Mouse (Mus musculus) embryonic facial prominence, embryonic 10.5 days (tissue): ENCODE measurements around the gene Adcy7. TPM values are rescaled to one million over a fixed set of nuclear protein-coding genes. Genes with fewer than 3 reads are reported as not detected.

Experiments used
- DNase-seq: peaks from one replicate; pipeline ENCODE4 v3.0.0-alpha.2; 2017; ENCODE audit warnings: low spot score
- H3K27ac ChIP-seq: fragments of 300-500 bp; sonication (generic); replicated peaks from 2 replicates; pipeline ENCODE4 v1.5.1; 2016; ENCODE audit warnings: mild to moderate bottlenecking
- H3K27me3 ChIP-seq: fragments of 300-500 bp; sonication (generic); replicated peaks from 2 replicates; pipeline ENCODE4 v1.6.1; 2016; ENCODE audit warnings: low read depth, mild to moderate bottlenecking; ENCODE audit not compliant: poor library complexity, severe bottlenecking
- H3K36me3 ChIP-seq: fragments of 300-500 bp; sonication (generic); replicated peaks from 2 replicates; pipeline ENCODE4 v1.6.1; 2016; ENCODE audit warnings: mild to moderate bottlenecking, moderate library complexity
- H3K4me1 ChIP-seq: fragments of 300-500 bp; sonication (generic); 2 replicates; pipeline ENCODE4 v1.6.1; 2016
- H3K4me3 ChIP-seq: fragments of 300-500 bp; sonication (generic); 2 replicates; pipeline ENCODE4 v1.5.1; 2016; ENCODE audit warnings: mild to moderate bottlenecking, moderate library complexity
- H3K9me3 ChIP-seq: fragments of 300-500 bp; sonication (generic); 2 replicates; pipeline ENCODE4 v1.6.1; 2016; ENCODE audit warnings: mild to moderate bottlenecking
- WGBS: fragments of 180-500 bp; shearing (Covaris S2); methylation state at CpG from one replicate; pipeline ENCODE4 v1.1.7; 2016; 5-methylcytosine and 5-hydroxymethylcytosine counted together
- polyA plus RNA-seq: library from polyadenylated mRNA; unstranded; fragments of >200 nt; fragmentation: Nextera tagmentation; extraction: Ambion mirVana; gene quantifications from 2 replicates; pipeline ENCODE4 v1.2.1, GENCODE M21; 2016

Adcy7 gene
- polyA plus RNA-seq, 1 experiment from 2014 or later = 2.6 TPM

DNA sequence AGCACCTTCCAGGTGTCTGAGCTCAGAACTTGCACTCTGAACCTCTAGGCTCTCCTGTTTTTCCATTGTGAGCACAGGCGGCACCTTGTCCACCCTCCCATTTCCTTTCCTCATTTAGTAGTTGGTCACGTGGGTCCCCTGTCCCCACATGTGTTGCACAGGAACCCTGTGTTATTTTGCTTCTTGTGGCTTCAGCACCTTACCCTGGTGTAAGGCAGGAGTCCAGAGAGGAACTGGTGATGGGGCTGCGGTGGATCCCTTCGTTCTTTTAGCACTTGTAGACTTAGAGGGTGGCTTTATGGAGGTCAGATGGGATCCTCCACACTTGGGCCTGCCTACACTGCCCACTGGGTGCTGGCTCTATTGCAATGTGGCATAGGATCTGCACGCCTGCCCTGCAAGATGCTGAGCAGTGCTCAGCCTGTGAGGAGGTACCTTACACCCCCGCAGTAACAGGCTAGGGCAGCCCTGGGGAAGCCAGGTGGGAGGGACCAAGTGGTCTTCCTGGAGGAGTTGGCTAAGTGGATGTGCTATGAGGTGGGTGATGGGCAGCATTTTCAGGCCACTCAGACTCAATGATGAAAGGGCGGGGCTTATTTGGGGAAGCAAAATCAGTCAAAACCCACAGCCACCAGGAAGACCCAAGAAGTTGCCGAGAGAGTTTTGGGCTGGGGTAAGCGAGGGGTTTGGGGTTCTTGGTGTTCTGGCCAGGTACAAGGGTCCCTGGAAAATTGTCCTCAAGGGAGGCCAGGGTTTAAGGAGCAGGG, 21.6 kb downstream of the Adcy7 start:
- WGBS = 90% methylated on average over 9 of the region's 9 CpGs
- Histone ChIP-seq H3K27me3 (no peaks in the 10 kb centered on the region), H3K4me3 (no peak overlapping the region), H3K36me3 (no peaks in the 10 kb centered on the region), H3K27ac (no peak overlapping the region), H3K9me3 (no peaks in the 10 kb centered on the region), H3K4me1 (peaks cover 3% of the 10 kb centered on the region)
- no peak for DNase-seq

DNA sequence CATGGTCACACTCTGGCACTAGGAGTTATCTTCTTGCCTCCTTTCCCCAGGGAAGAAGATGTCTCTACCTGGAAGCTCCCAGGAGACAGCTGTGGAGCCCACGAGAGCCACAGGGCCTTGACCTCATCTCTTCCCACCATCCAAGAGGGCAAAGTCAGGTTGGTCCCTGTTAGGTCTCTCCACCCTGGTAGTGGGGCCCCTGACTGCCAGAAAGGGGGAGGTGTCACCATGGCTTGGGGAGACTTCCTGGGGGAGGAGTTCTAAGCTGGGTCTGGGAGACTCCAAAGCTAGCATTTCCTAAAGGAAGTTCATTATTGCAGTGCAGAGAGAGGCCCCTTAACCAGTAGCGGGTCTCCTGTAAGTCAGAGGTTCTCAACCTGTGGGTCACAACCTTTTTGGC, 22.8 kb downstream of the Adcy7 start:
- no peak overlapping the region for H3K27ac ChIP-seq
- no peaks in the 10 kb centered on the region for H3K36me3 ChIP-seq
- DNase-seq = no peak
- H3K27me3 ChIP-seq = peaks cover 5% of the 10 kb centered on the region; the same call in 1 of the 2 replicates
- 84% methylated on average over 2 of the region's 2 CpGs for WGBS
- no peak overlapping the region for H3K4me3 ChIP-seq
- H3K9me3 ChIP-seq = no peaks in the 10 kb centered on the region
- peaks cover 4% of the 10 kb centered on the region for H3K4me1 ChIP-seq

DNA sequence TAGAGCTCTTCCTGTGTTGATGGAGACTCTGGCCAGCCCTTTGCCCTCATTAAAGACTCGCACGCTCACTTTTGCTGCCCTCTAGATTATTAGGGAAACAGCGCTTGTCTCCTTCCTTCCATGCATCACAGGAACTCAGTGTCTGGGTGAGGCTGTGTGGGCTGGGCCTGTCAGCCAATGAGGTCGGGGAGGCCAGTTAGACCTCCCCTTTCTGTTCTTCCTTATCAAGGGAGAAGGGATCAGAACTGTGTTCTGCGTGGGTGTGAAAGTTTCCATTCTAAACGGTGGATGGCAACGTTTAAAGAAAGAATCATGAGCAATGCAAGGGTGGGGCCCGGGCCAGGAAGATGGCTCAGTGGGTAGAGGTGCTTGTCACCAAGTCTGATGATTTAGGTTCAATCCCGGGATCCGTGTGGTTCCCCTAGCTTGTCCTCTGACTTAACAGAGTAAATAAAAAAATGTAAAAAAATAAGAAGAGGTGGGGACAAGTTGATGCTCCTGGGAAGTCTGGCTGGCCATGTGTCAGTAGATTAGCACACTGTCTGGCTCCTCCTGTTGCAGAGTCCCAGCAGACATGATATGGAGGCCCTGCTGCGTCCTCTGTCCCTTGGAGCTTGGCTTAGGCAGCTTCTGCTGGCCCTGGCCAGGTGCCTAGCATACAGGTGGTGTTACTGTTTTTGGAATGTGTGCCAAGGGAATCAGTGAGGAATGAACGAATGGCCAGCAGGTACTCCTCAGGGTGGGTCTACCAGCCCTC, 26.0 kb downstream of the Adcy7 start:
- no peaks in the 10 kb centered on the region for H3K36me3 ChIP-seq
- peaks cover 5% of the 10 kb centered on the region; the same call in 1 of the 2 replicates for H3K27me3 ChIP-seq
- H3K4me3 ChIP-seq = no peak overlapping the region
- WGBS = 62% methylated on average over 12 of the region's 12 CpGs
- H3K27ac ChIP-seq = no peak overlapping the region
- H3K9me3 ChIP-seq = no peaks in the 10 kb centered on the region
- no peak for DNase-seq
- H3K4me1 ChIP-seq = peaks cover 25% of the 10 kb centered on the region

DNA sequence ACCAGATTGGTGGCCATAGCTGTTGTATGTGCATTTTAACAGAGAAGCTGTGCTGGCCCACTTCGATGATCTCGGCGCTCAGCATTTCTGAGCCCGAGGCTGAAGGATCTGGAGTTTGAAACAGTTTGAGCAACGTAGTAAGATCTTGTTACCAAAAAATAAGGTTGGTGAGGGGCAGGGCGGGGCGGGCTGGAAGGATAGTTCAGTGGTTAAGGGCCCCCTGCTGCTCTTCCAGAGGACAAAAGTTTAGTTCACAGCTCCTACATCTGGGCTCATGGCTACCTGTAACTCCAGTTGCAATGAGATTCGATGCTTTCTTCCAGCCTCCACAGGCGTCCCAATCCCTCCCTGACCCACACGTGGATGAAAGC, 26.5 kb downstream of the Adcy7 start:
- Histone ChIP-seq H3K27ac (no peak overlapping the region), H3K27me3 (peaks cover 5% of the 10 kb centered on the region; the same call in 1 of the 2 replicates), H3K9me3 (no peaks in the 10 kb centered on the region), H3K36me3 (no peaks in the 10 kb centered on the region), H3K4me3 (no peak overlapping the region), H3K4me1 (peaks cover 25% of the 10 kb centered on the region)
- WGBS = 89% methylated on average over 10 of the region's 10 CpGs
- DNase-seq = no peak

DNA sequence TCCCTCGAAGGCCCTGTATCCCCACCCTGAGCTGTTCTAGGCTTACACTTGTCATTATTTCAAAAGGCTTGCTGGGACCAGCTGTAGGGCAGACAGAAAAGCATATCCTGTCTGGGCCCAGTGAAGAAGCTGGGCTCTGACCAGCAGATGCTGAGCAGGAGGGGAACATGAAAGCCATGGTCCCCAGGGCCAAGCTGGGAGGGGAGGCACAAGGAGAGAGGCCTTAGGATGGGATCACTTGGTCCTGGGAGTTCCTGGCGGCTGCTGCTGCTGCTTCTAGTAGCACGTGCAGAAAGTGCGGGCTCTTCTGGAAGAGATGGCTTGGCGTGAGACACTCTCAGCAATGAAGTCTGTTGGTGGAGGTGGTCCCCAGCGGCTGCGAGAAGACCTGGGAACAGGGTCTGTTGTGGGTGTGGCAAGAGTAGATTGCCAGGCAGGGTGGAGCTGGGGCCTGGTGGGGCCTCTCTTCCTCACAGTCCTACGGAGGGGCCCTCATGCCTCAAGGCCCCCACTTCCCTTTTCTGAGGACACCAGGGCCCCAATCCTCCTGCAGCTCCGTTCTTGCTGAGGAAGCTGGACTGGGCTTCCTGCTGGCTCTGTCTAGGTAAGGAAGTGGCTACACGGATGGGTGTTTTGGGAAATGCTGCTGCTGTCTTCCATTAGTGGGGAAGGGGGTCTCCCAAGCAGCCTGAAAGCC, 27.9 kb downstream of the Adcy7 start:
- no peak overlapping the region for H3K4me3 ChIP-seq
- H3K27me3 ChIP-seq = peaks cover 5% of the 10 kb centered on the region; the same call in 1 of the 2 replicates
- no peaks in the 10 kb centered on the region for H3K36me3 ChIP-seq
- peak overlapping the region; percentile 52 for H3K27ac ChIP-seq
- no peaks in the 10 kb centered on the region for H3K9me3 ChIP-seq
- DNase-seq = no peak
- 82% methylated on average over 10 of the region's 10 CpGs for WGBS
- H3K4me1 ChIP-seq = peaks cover 25% of the 10 kb centered on the region

DNA sequence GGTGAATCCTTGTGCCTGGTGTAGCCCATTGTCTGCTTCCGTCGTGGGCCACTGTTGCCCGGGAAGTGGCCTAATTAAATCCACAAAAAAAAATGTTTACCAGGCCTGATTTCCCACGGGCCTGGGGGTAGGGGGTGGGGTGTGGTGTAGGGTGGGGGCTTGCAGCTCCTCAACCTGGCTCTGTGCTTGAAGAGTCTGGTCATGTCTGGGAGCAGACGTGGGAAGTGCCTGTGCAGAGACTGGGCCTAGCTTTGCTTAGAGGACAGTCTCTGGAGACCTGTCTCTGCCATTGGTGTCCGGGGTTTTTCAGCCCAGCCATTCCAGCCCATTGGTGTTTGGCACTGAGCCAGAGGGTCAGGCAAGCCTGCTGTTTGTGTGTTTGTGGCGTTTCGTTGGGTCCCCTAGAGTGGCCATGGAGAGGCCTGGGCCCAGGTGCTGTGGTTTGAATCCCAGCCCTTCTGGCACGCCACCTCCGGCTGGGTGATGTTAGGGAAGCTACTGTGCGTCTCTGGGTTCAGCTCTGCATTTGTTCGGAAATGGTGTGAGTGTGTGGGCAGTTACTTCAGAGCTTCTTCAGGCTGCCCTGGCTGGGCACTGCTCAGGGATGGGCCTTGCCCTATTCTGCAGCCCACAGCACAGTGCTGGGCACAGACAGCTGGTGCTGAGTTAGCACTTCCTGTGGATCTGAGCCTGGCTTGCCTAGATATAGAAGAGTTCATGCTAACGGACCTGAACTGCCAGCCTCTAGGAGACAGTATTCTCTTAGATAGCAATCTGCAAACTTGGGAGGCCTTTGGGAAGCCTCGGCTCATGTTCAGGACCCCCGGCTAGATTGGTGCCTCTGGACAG, 29.6 kb downstream of the Adcy7 start:
- H3K27me3 ChIP-seq = peaks cover 5% of the 10 kb centered on the region; the same call in 1 of the 2 replicates
- H3K36me3 ChIP-seq = no peaks in the 10 kb centered on the region
- H3K9me3 ChIP-seq = no peaks in the 10 kb centered on the region
- H3K4me3 ChIP-seq = no peak overlapping the region
- peaks cover 25% of the 10 kb centered on the region for H3K4me1 ChIP-seq
- peak overlapping the region; percentile 44 for H3K27ac ChIP-seq
- no peak for DNase-seq
- WGBS = 76% methylated on average over 15 of the region's 15 CpGs

DNA sequence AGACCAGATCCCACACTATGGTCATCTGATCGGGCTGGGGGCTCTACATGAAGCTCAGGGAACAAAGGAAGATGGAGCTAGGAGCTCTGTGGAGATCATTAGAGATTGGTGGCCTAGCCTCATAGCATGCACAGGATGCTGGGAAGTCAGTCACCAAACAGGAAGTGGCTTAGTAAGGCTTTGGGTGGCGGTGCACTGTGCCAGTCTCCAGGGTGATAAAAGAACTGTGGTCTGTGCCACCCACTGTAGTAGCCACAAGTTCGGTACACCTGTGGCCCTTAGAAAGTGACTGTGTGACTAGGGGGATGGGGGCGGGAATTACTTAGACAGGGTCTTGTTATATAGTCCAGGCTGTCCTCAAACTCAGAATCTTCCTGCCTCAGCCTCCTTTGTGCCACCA, 33.6 kb downstream of the Adcy7 start:
- Histone ChIP-seq H3K9me3 (no peaks in the 10 kb centered on the region), H3K27ac (no peak overlapping the region), H3K36me3 (no peaks in the 10 kb centered on the region), H3K27me3 (no peaks in the 10 kb centered on the region), H3K4me1 (peaks cover 14% of the 10 kb centered on the region), H3K4me3 (no peak overlapping the region)
- 83% methylated on average over 4 of the region's 4 CpGs for WGBS
- no peak for DNase-seq

DNA sequence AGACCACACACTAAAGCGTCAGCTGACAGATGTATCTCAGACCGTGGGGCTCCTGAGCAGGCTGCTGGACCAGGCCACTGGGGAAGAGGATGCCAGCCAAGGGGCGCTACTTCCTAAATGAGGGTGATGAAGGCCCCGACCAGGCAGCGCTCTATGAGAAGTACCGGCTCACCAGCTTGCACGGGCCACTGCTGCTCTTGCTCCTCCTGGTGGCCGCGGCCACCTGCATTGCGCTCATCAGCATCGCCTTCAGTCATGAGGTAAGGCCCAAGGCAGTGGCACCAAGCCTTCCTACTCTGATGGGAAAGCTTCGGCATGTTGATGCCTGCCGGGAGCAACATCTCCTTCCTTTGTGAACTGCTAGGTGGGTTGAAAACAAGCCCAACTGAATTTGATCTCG, 34.3 kb downstream of the Adcy7 start:
- DNase-seq = peak; percentile 48

DNA sequence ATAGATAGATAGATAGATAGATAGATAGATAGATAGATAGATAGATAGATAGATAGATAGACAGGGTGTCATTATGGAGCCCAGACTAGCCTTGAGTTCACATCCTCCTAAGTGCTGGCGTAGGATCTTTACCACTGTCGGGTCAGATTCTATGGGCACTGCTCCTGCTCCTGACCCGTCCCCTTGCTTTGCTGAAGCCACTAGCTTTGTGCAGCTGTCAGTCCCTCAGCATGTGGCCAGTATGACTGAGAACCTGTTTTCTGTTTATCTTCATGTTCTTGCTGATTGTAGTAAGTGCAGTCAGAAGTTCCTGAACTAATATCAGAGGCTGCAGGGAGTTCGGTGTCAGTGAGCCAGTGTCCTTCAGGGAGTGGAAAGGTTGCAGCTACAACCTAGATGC, 35.5 kb downstream of the Adcy7 start:
- H3K36me3 ChIP-seq = no peaks in the 10 kb centered on the region
- H3K27me3 ChIP-seq = peaks cover under 1% of the 10 kb centered on the region; the same call in 1 of the 2 replicates
- H3K27ac ChIP-seq = no peak overlapping the region
- peaks cover under 1% of the 10 kb centered on the region; the same call in 1 of the 2 replicates for H3K4me1 ChIP-seq
- no peak for DNase-seq
- H3K9me3 ChIP-seq = no peaks in the 10 kb centered on the region
- WGBS = 85% methylated on average over 4 of the region's 4 CpGs
- H3K4me3 ChIP-seq = no peak overlapping the region

More for the DNA sequence above, 34.3 kb downstream of the Adcy7 start:
- H3K4me3 ChIP-seq = no peak overlapping the region
- no peaks in the 10 kb centered on the region for H3K9me3 ChIP-seq
- no peaks in the 10 kb centered on the region for H3K36me3 ChIP-seq
- H3K27ac ChIP-seq = no peak overlapping the region
- WGBS = 65% methylated on average over 14 of the region's 14 CpGs
- H3K27me3 ChIP-seq = no peaks in the 10 kb centered on the region
- H3K4me1 ChIP-seq = peaks cover 11% of the 10 kb centered on the region

DNA sequence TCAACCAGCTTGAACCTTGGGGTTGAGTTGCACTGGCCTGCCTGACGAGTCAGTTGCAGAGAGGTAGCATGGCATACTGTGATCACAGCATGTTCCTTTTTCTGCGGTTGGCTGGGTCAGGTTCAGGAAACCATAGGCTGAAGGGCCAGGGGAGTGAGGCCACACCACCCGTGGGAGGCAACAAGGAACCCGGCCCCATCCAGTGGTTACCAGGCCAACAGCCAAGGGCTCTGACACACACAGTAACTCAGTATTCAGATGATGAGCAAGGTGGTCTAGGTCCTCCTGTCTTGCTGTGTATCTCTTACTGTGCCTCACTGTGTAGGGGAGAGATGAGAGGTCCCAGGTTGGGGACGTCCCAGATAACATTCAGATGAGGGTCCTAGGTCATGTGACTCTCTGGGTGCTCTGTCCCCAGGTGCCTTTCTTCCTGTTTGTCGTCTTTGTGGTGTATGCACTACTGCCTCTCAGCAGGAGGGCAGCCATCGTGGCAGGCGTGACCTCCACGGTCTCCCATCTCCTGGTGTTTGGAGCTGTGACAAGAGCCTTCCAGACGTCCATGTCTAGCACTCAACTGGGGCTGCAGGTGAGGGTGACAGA, 37.2 kb downstream of the Adcy7 start:
- Histone ChIP-seq H3K27me3 (peaks cover 8% of the 10 kb centered on the region; the same call in 1 of the 2 replicates), H3K9me3 (no peaks in the 10 kb centered on the region), H3K36me3 (no peaks in the 10 kb centered on the region), H3K27ac (no peak overlapping the region), H3K4me3 (no peak overlapping the region), H3K4me1 (no peaks in the 10 kb centered on the region; the same call in 1 of the 2 replicates)
- WGBS = 79% methylated on average over 10 of the region's 10 CpGs
- DNase-seq = no peak

DNA sequence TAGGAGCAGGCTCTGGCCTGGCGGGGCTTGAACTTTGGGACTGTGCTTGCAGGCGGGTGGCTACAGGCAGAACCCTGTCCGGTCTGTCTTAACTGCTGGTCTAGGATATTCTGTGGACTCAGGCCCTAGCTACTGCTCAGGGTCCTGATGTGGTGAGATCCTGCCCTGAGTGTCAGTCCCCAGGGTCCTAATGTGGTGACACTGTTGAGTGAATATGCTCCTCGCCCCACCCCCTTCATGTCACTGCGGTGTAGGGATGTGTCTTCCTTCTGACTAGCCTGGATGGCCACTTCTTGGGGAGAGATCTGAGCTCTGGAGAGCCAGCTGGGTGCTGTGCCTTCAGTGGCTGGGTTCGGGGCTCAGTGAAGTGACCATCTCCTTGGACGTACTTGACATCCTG, 37.7 kb downstream of the Adcy7 start:
- Histone ChIP-seq H3K9me3 (no peaks in the 10 kb centered on the region), H3K36me3 (no peaks in the 10 kb centered on the region), H3K27me3 (peaks cover 8% of the 10 kb centered on the region; the same call in 1 of the 2 replicates), H3K4me1 (no peaks in the 10 kb centered on the region; the same call in 1 of the 2 replicates), H3K4me3 (no peak overlapping the region), H3K27ac (no peak overlapping the region)
- WGBS = 93% methylated on average over 7 of the region's 7 CpGs
- DNase-seq = no peak
